Mouse (Mus musculus): ENCODE measurements around the gene Cic. TPM values are rescaled to one million over a fixed set of nuclear protein-coding genes. Genes with fewer than 3 reads are reported as not detected.

Gene Cic
- polyA plus RNA-seq, 1 experiment from 2014 or later, result 47.5 TPM

- peaks cover 99% of the 10 kb centered on the region for H3K36me3 ChIP-seq (replicated peaks; ENCODE audit: control insufficient read depth, insufficient read depth)
- H3K4me2 ChIP-seq (replicated peaks), result no peak overlapping the region
- H3K27ac ChIP-seq, result no peak overlapping the region
- H3K4me1 ChIP-seq (replicated peaks; ENCODE audit: control insufficient read depth, insufficient read depth, low read length), result peaks cover 9% of the 10 kb centered on the region
- no peak overlapping the region for H3K4me3 ChIP-seq (replicated peaks; ENCODE audit: low read length)
- 90% methylated on average over 9 of the region's 9 CpGs for WGBS
- no peaks in the 10 kb centered on the region for H3K9me3 ChIP-seq (ENCODE audit: control insufficient read depth, low read length)
- DNase-seq (ENCODE audit: low spot score) (no peak), ATAC-seq (ENCODE audit: low FRiP score) (no peak)
- no peaks in the 10 kb centered on the region for H3K27me3 ChIP-seq (ENCODE audit: control insufficient read depth, insufficient read depth, low read length)
- H3K9ac ChIP-seq, result no peak overlapping the region
These were observed 36.7 kb upstream of the Cic start for GRCm38 (mm10) chr7:25230690-25231285.

DNA sequence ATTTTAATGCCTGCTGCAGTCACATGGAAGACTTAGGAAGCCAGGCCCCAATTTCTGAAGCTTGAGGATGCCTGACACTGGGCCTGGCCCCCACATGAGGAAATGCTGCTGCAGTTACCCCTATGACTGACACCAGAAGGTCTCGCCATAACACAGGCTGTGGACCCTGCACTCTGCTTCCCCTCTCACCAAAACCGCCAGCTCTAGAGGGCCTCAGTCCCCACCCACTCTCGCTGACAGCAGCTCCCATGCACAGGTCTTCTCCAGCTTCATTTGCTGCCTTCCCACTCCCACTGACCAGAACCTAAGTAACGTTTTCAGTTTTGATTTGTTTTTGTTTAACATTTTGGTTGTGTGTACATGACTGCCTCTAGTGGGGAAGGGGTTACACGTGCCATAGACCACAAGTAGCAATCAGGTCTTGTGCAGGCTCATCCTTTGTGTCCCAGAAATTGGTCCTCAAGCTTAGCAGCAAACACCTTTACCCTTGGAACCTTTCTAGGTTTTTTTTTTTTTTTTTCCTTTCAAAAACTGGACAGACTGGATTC lies 35.3 kb upstream of the Cic start:
- H3K27me3 ChIP-seq (ENCODE audit: control insufficient read depth, insufficient read depth, low read length), result no peaks in the 10 kb centered on the region
- no peak overlapping the region for H3K27ac ChIP-seq
- no peak for ATAC-seq (ENCODE audit: low FRiP score)
- WGBS, result 60% methylated on average over 5 of the region's 5 CpGs
- no peak for DNase-seq (ENCODE audit: low spot score)
- H3K36me3 ChIP-seq (replicated peaks; ENCODE audit: control insufficient read depth, insufficient read depth), result peaks cover 86% of the 10 kb centered on the region
- H3K4me3 ChIP-seq (replicated peaks; ENCODE audit: low read length), result no peak overlapping the region
- H3K9me3 ChIP-seq (ENCODE audit: control insufficient read depth, low read length), result no peaks in the 10 kb centered on the region
- H3K9ac ChIP-seq, result no peak overlapping the region
- no peak overlapping the region for H3K4me2 ChIP-seq (replicated peaks)
- peaks cover 19% of the 10 kb centered on the region for H3K4me1 ChIP-seq (replicated peaks; ENCODE audit: control insufficient read depth, insufficient read depth, low read length)

GRCm38 (mm10) chr7:25233061-25233460 lies 34.4 kb upstream of the Cic start:
- no peaks in the 10 kb centered on the region for H3K27me3 ChIP-seq (ENCODE audit: control insufficient read depth, insufficient read depth, low read length)
- H3K36me3 ChIP-seq (replicated peaks; ENCODE audit: control insufficient read depth, insufficient read depth), result peaks cover 77% of the 10 kb centered on the region
- 87% methylated on average over 2 of the region's 2 CpGs for WGBS
- H3K9ac ChIP-seq, result no peak overlapping the region
- no peak overlapping the region for H3K4me2 ChIP-seq (replicated peaks)
- H3K27ac ChIP-seq, result no peak overlapping the region
- no peak overlapping the region for H3K4me3 ChIP-seq (replicated peaks; ENCODE audit: low read length)
- H3K4me1 ChIP-seq (replicated peaks; ENCODE audit: control insufficient read depth, insufficient read depth, low read length), result peaks cover 19% of the 10 kb centered on the region
- no peaks in the 10 kb centered on the region for H3K9me3 ChIP-seq (ENCODE audit: control insufficient read depth, low read length)
- ATAC-seq (ENCODE audit: low FRiP score) (no peak), DNase-seq (ENCODE audit: low spot score) (no peak)

DNA sequence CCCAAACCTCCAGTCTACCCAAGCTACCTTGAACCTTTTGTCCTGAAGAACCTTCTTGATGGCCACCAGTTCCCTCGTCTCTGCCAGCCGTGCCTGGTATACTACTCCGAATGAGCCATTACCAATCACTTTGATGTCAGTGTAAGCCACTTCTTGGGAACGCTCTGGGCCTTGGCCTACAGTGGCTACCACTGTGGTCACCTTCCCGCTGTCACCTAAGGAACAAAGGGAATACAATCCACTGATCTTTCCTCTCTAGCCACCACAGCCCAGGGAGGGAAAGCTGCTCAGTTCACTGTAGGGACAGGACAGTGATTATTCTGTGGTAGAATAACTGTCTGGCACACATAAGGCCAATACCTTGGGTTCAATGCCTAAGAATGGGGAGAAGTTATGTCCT lies 32.0 kb upstream of the Cic start:
- 0 out of 2 replicates have a peak overlapping the region, but pooled peaks have one; percentile 97 for H3K9ac ChIP-seq

GRCm38 (mm10) chr7:25237249-25238014 lies 30.1 kb upstream of the Cic start, which contains the start of gene Gsk3a:
Gene Gsk3a, minus strand, starts transcription at chr7:25237851.
- H3K4me1 ChIP-seq (replicated peaks; ENCODE audit: control insufficient read depth, insufficient read depth, low read length), result peaks cover 24% of the 10 kb centered on the region
- no peaks in the 10 kb centered on the region for H3K9me3 ChIP-seq (ENCODE audit: control insufficient read depth, low read length)
- H3K27me3 ChIP-seq (ENCODE audit: control insufficient read depth, insufficient read depth, low read length), result no peaks in the 10 kb centered on the region
- peak within 1 kb of the TSS; percentile 78 for H3K27ac ChIP-seq
- under 1% methylated on average over 58 of the region's 76 CpGs for WGBS
- DNase-seq (ENCODE audit: low spot score) (peak; percentile 96), ATAC-seq (ENCODE audit: low FRiP score) (peak; percentile 88)
- peak within 1 kb of the TSS; percentile 97 for H3K9ac ChIP-seq
- peak within 1 kb of the TSS; percentile 88 for H3K4me3 ChIP-seq (replicated peaks; ENCODE audit: low read length)
- H3K4me2 ChIP-seq (replicated peaks), result peak within 1 kb of the TSS; percentile 56
- H3K36me3 ChIP-seq (replicated peaks; ENCODE audit: control insufficient read depth, insufficient read depth), result peaks cover 33% of the 10 kb centered on the region

More for the DNA sequence above, 32.0 kb upstream of the Cic start:
- Histone ChIP-seq H3K4me3 (replicated peaks; ENCODE audit: low read length) (no peak overlapping the region), H3K27me3 (ENCODE audit: control insufficient read depth, insufficient read depth, low read length) (no peaks in the 10 kb centered on the region), H3K27ac (no peak overlapping the region), H3K9me3 (ENCODE audit: control insufficient read depth, low read length) (no peaks in the 10 kb centered on the region), H3K4me2 (replicated peaks) (no peak overlapping the region; the same call in 1 of the 2 replicates), H3K36me3 (replicated peaks; ENCODE audit: control insufficient read depth, insufficient read depth) (peaks cover 52% of the 10 kb centered on the region), H3K4me1 (replicated peaks; ENCODE audit: control insufficient read depth, insufficient read depth, low read length) (peaks cover 24% of the 10 kb centered on the region)
- no peak for ATAC-seq (ENCODE audit: low FRiP score)
- DNase-seq (ENCODE audit: low spot score), result no peak
- WGBS, result 93% methylated on average over 5 of the region's 5 CpGs

- Histone ChIP-seq H3K9me3 (ENCODE audit: control insufficient read depth, low read length) (no peaks in the 10 kb centered on the region), H3K9ac (peak overlapping the region; percentile 97), H3K4me1 (replicated peaks; ENCODE audit: control insufficient read depth, insufficient read depth, low read length) (peaks cover 24% of the 10 kb centered on the region), H3K4me2 (replicated peaks) (peak overlapping the region; percentile 56), H3K27ac (peak overlapping the region; percentile 78), H3K36me3 (replicated peaks; ENCODE audit: control insufficient read depth, insufficient read depth) (peaks cover 26% of the 10 kb centered on the region), H3K27me3 (ENCODE audit: control insufficient read depth, insufficient read depth, low read length) (no peaks in the 10 kb centered on the region), H3K4me3 (replicated peaks; ENCODE audit: low read length) (peak overlapping the region; percentile 88)
- DNase-seq (ENCODE audit: low spot score), result peak; percentile 94
- ATAC-seq (ENCODE audit: low FRiP score), result peak; percentile 93
- WGBS, result under 1% methylated on average over 23 of the region's 23 CpGs
These were observed 29.3 kb upstream of the Cic start for GRCm38 (mm10) chr7:25238015-25238706.

DNA sequence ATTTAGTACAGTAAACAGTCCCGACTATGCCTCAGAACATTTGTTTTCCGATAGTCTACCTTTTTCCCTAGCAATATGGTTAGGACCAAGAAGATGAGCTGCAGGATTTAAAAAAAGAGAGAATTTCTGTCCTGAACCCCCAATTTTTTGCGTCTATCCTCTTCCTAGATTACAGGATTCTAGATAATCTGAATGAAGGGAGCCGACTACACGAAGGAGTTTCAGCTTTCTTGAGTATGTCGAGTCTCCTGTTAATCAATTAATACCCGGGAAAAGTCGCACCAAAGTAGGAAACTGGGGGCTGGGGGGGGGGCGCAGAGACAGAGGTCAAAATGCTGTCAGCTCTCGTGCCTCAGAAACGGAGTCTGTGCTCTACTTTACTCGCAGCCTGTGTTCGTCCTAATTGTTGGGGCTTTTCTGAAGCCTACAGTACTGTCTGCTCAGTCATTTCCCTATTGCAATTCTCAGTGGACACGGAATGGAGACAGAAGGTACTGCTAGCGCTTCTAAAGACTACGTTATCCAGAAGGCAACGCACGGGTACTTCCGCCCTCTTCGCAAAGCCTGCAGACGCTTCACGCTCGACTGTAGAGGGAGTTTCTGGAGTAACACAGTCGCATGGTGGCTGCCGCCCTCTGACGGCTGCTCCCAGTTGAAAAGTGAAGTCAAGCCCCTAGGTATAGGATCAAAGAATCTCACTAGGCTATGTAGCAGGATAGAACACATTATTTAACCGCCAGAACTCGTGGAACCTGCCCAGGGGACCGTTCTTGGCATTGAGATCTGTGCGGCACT lies 28.5 kb upstream of the Cic start:
- peak overlapping the region; percentile 37 for H3K9ac ChIP-seq
- H3K36me3 ChIP-seq (replicated peaks; ENCODE audit: control insufficient read depth, insufficient read depth), result peaks cover 17% of the 10 kb centered on the region
- peak; percentile 57 for ATAC-seq (ENCODE audit: low FRiP score)
- peak overlapping the region; percentile 78 for H3K27ac ChIP-seq
- H3K4me2 ChIP-seq (replicated peaks), result peak overlapping the region; percentile 56
- WGBS, result 3% methylated on average over 30 of the region's 30 CpGs
- H3K4me1 ChIP-seq (replicated peaks; ENCODE audit: control insufficient read depth, insufficient read depth, low read length), result peaks cover 24% of the 10 kb centered on the region
- peak overlapping the region; percentile 88 for H3K4me3 ChIP-seq (replicated peaks; ENCODE audit: low read length)
- DNase-seq (ENCODE audit: low spot score), result peak; percentile 91
- H3K9me3 ChIP-seq (ENCODE audit: control insufficient read depth, low read length), result no peaks in the 10 kb centered on the region
- H3K27me3 ChIP-seq (ENCODE audit: control insufficient read depth, insufficient read depth, low read length), result no peaks in the 10 kb centered on the region

DNA sequence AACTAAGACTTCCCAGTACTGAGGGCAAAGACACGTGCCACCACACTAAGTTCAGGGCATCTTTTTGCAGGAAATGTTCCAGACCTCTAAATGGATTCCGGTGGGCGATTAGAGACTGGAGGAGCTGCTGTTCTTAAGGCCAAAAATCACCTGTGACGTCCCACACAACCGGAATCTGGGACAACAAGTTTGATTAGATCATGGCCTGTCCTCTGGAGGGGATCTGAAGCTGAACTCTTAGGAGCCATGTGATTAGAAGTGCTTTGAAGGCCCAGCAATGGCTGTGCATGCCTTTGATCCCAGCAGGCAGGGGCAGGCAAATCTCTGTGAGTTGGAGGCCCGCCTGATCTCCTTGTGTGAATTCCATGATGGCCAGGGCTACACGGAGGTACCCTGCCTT lies 26.9 kb upstream of the Cic start:
- Histone ChIP-seq H3K27me3 (ENCODE audit: control insufficient read depth, insufficient read depth, low read length) (no peaks in the 10 kb centered on the region), H3K36me3 (replicated peaks; ENCODE audit: control insufficient read depth, insufficient read depth) (peaks cover under 1% of the 10 kb centered on the region; the same call in 1 of the 2 replicates), H3K4me3 (replicated peaks; ENCODE audit: low read length) (no peak overlapping the region), H3K27ac (no peak overlapping the region), H3K4me2 (replicated peaks) (no peak overlapping the region), H3K9me3 (ENCODE audit: control insufficient read depth, low read length) (no peaks in the 10 kb centered on the region), H3K9ac (no peak overlapping the region), H3K4me1 (replicated peaks; ENCODE audit: control insufficient read depth, insufficient read depth, low read length) (peaks cover 17% of the 10 kb centered on the region)
- no peak for DNase-seq (ENCODE audit: low spot score)
- no peak for ATAC-seq (ENCODE audit: low FRiP score)
- WGBS, result 66% methylated on average over 7 of the region's 7 CpGs
